Mouse (Mus musculus) ovary, postnatal 14 days (tissue): Measurements from ENCODE around the gene Cutc.

Experiments used
- DNase-seq: peaks from one replicate; pipeline ENCODE4 v3.0.0; 2022; ENCODE audit warnings: low spot score

The Cutc gene

DNA sequence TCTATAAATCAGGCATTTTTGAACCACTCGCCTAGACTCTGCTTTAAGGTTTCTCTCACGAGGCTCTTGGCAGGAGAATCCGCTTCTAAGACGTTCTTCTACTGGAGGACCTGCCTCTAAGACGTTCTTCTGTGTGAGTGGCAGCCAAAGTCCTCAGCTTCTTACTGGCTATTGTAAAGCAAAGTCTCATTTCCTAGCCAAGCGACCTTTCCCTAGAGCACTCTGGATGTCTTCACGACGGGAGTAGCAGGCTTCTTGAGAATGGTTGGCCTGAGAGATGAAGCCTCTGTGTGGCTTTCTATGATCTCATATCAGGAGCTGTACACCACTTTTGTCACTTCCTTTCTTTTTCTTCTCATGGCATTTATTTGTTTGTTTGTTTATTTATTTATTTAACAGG lies 42.7 kb downstream of the Cutc start:
- no peak for DNase-seq

DNA sequence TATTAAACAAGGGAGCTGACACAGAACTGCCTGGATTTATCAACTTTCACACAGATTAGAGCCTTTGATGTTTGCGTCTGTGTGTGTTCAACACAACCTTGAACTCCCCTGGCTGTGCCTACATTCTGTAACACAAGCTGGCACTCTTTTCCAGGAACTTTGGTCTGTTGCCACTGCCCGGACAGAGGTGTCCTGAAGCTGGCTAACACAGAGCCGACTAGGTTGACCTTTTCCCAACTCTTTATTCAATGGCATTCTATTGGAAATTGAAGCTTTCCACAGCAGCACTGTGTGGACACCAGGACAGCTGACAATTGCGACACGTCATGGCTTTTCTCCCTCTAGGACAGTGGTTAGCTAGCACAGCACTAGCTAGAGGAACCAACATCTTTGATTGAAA lies 44.4 kb downstream of the Cutc start:
- DNase-seq, result no peak

DNA sequence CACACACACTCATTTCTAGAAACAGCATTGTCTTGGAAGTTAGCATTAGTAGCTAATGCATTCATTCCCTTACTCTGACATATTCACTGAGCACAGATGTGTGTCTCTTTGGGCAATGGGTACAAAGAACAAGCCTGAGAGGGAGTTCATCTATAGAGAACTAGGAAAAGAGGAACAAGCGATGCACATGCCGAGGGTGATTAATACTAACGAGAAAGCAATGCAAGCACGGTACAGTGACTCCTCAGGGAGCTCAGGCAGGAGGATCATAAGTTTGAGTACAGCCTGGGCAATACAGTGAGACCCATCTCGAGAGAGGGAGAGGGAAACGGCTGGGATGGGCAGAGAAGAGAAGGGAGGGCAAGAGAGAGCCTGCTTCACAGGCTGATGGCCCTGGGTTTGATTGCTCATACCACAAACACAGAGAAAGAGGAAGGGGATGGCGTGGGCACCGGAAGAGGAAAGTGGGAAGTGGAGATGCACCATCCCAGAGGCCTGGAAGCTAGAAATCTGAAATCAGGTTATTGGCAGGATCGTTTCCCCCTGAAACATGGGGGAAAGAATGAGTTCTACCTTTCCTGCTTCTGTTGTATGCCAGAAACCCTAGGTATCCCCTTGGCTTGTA lies 48.7 kb downstream of the Cutc start:
- DNase-seq, result no peak

DNA sequence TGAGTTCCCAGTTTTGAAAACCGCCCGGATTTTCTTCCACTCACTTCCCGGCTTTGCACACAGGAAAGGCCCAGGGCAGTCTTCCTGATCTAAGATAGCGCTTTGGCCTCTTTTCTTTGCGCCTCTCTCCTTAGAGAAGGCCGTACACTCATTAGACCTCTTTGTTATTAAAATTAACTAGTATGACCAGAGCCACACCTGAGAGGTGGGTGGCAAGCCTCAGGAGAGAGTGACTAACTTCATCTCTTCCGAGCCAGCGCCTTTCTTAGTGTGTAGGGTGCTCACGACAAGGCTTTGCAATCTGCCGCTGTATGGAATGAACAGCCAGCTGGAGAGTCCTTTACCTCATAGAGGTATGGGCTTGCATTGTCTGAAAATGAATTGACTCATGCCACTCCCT lies 51.1 kb downstream of the Cutc start:
- DNase-seq, result no peak

DNA sequence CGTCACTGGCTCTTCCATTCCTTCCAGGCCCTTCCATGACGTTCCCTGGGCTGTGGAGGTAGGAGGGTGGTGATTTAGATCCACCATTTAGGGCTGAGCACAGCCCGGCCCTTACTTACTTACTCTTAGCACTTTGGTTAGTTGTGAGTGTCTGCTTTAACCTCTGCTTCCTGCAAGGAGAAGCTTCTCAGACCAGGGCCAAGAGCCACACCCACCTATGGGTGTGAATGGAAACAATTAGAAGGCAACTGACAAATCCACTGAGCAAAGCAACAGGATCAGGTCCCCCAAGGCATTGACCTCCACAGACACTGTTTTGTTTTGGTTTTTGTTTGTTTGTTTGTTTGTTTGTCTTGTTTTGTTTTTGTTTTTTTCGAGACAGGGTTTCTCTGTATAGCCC lies 56.5 kb downstream of the Cutc start:
- DNase-seq, result no peak

DNA sequence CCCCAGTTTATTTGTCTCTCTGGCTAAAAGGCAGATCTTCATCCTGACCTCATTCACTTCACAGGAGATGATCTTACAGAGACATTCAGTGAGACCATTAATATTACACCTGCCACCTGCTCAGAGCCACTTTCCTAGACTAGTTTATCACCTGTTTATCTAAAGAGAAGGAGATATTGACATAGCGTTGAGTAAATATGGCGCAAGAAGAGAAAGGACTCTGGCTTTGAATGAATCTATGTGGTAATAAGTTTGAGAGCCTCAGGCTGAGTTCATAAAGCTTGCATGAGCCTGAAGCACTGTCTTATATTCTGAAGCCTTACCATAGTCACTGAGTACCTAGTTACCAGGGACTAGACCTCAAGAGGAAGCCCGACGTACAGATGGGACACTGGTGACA lies 58.6 kb downstream of the Cutc start:
- no peak for DNase-seq

DNA sequence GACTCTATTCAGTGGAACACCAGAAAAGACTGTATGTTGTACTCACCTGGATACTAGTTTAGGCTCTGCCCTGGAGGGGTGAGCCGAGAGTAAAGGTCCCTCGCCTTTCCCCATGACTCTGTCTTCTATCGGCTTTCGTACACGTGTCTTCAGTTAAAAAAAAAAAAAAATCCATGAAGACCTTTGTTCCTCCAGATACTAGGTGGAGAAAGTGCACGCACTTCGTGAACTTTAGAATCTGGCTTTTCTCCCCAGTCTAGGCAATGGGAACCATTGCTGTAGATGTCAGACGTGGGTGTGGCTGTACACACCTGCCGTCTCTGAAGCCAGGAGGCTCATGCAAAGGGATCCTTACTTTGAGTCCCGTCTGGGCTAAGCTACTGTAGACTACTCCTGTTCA lies 60.5 kb downstream of the Cutc start:
- no peak for DNase-seq

DNA sequence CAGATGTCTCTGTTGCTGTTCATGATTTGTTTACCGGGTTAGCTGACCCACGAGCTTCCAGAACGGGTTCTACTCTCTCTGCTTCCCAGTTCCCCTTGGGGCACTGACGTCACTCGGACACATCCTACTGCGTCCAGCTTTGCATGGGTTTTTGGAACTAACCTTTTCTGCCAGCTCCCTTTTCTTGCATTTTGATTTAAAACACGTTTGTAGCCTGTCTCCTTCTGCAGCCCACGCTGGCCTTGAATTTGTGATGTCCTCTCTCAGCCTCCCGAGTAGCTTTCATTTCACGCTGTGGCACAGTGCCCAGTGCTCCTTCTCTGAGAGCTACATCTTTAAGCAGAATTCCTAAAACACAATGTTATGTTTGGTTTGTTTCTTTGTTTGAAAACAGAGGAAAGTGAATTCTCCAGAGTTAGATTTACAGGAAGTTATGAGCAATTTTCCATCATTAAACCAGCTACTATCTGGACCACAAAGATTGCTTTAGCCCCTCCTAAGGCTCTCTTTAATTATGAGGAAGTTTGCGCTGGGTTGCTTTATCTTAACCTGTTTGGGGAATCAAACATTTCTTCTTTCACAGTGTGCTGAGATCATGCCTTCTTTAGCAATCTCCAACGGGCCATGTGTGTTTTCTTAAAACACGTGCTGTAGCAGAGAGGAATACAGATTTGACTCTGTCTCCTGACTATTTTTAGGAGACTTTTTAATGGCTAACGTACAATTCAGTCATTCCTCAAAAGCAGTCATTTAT lies 63.0 kb downstream of the Cutc start:
- DNase-seq, result peak; percentile 17
